Mouse (Mus musculus) CD8-positive naive resting alpha-beta T cell, adult 2 months (primary cell): ENCODE results near the gene Prr15l.

ENCODE experiments used
- DNase-seq, 2 experiments: peaks; one replicate each; pipeline ENCODE4 v3.0.0; 2022; ENCODE audit warnings: low read depth in 2 of 2, low spot score in 2 of 2

The Prr15l gene

DNA sequence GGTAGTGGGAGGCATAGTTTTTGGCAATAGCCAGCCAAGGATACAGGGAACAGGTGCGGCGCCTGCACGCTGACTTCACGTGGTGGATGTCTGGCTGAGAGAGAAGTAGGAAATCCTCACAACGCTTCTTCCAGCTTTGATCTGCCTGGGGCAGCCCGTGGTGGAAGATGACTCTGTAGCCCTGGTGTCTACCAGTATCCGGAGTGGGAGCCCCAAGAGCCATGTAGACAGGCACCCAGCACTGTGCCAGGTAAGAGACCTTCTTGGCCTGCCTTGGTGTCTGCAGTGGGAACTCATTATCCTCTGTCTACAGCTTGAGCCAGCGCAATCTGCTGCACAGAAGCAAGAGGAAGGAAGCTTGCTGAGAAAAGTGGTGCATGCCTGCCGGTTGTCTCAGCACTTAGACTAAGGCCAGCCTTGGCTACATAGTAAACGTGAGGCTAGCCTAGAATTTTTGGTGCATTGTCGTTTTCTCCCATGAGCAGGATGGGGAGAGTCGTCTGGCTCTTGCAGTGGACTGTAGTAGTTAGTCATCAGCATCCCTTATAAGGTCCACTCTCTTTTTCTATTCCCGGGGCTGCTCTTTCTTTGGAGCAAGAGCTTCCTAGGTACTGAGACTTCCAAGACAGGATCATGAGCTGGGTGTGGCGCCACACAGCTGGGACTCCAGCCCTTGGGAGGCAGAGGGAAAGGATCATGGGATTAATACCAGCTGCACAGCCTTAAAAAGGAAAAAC lies 17.1 kb downstream of the Prr15l start:
- no peak for DNase-seq

DNA sequence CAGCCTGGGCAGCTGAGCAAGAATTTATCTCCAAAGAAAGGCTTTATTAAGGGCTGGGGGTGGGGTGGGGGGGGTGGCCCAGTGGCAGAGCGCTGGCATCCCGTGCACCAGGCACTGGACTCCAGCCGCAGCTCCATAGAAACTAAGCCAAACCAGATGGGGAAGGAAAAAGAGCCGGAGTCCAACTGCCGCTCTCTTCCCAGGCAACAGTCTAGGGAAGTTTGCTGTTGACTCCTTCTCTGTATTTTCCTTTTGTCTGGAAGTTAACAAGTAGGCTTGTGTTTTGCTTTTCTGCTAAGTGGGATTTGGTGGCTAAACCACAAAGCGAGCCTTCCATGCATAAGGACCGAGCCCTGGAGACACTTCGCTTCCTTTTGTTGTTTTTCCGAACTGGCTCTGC lies 18.6 kb downstream of the Prr15l start:
- DNase-seq, result no peak

- DNase-seq, result no peak
Measured at GRCm38 (mm10) chr11:96947849-96948248, 19.9 kb downstream of the Prr15l start.

DNA sequence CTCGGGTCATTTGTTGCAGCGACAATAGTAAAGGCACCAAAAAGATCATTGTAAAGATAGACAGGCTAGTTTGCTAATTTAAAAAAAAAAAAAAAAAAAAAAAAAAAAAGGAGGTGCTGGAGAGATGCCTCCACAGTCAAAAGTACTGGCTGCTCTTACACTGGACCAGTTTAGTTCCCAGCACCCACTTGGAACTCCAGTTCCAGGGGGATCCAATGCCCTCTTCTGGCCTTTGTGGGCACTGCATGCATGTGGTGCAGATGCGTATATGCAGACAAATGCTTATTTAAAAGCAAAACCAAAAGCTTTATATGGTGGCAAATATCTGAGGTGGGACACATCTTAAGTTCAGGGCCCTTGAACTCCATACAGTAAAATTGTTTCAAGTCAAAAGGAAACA lies 22.9 kb downstream of the Prr15l start:
- peak in 1 of 2 experiments; percentile 45 for DNase-seq

GRCm38 (mm10) chr11:96952426-96952825 lies 24.5 kb downstream of the Prr15l start:
- DNase-seq, result no peak

GRCm38 (mm10) chr11:96952896-96953295 lies 25.0 kb downstream of the Prr15l start:
- DNase-seq, result no peak

- no peak for DNase-seq
Measured at GRCm38 (mm10) chr11:96955094-96955493, 27.2 kb downstream of the Prr15l start.

- no peak for DNase-seq
Measured at GRCm38 (mm10) chr11:96956009-96956724, 28.3 kb downstream of the Prr15l start.

DNA sequence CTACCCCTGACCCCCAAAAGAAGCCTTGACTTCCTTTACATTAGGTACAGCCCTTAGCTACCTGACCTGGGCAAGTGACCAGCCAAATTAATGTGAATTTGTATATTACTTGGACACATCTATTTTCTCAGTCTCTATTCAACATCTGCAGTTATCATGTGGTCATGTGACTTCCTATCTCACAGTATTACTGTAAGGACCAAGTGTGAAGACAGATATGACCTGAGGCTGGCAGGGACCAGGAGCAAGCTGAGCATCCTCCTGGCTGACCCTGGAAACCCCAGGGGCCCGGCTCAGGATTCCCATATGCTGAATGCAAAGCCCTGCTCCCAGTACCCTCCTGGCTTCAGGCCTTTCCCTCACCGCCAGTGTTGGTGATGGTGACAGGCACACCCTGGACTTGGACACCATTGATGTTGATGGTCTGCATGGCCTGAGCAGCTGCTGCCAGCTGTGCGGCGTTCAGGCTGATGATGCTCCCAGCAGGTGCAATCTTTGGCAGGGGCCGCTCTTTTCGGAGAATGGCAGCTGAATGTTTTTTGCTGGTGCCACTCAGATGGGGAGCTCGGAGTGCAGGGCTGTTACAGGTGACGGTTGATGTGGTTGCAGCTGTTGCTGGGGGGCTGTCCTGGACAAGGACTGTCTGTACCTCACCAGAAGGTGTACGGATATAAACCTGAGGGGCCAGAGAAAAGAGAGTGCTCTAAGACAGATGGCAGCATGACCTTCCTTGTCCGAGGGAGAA lies 29.3 kb downstream of the Prr15l start:
- no peak for DNase-seq

DNA sequence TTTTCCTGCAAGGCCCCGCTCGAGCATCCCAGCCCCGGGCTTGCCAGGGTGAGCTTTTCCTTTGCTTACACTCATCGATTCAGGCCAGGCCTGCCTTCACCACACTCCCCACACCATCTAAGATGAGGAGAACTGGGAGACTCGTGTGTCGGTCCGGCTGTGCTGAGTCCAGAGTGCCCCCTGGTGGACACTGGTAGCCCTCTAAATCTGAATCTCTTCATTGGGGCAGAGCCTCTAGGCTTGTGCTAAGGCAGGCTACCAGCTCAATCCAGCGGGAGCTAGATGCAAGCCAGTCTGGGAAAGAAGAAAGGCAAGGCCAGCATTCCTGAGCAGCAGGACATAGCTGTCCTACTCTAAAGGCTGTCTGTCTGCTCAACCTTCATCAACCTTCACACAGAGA lies 35.7 kb downstream of the Prr15l start:
- peak; percentile 68 to 82 for DNase-seq

GRCm38 (mm10) chr11:96966172-96966571 lies 38.3 kb downstream of the Prr15l start:
- DNase-seq, result no peak

- peak; percentile 34 to 37 for DNase-seq
Measured at GRCm38 (mm10) chr11:96966914-96967543, 39.1 kb downstream of the Prr15l start.

DNA sequence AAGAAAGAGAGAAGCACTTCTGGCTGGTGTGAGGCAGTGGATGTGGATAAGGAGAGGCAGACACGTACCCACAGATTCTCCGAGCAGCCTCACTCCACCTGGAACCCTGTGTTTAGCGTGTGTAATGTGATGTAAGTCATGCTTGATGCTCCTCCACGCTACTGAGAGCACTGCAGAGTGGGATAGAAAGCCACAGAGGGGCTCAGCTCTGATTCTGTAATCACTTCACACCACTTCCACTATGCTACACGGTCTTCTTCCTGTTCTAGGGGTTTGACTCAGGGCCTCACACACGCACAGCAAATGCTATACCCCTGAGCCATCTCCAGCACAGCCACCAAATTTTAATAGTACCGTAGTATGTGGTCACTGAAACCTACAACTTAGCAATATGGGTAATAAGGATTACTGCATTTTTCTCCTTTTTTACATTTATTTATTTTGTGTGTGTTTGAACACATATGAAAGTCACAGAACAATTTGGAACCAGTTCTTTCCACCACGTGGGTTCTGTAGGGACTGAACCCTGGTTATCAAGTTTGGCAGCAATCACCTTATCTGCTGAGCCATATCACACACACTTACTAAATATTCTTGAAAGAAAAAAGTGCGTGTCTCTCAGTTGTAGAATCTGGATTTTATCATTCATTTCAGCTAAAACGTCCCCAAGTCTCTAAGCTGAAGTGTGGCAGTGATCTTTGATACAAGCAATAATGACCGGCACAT lies 39.8 kb downstream of the Prr15l start:
- DNase-seq, result no peak

- no peak for DNase-seq
Measured at GRCm38 (mm10) chr11:96968476-96968875, 40.6 kb downstream of the Prr15l start.

DNA sequence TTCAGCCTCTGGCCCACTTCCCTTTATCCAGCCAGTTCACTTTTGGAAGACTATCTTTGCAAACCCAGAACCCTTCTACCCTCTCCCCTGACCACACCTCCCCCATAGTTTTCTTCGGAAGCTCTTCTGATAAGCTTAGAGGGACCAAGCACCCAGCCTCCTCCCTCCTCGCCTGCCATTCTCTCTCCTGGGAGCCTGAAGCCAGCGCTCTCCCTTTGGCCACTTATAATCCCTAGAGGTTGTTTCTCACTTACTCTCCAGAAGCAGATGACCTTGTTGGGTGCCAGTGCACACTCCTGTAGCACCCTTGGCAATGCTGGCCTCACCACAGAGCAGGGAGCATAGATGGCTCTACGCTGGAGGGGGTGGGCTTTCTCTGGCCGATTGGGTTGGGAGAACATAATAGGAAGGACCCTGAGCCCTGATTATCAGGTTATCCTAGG lies 41.4 kb downstream of the Prr15l start:
- DNase-seq, result no peak

DNA sequence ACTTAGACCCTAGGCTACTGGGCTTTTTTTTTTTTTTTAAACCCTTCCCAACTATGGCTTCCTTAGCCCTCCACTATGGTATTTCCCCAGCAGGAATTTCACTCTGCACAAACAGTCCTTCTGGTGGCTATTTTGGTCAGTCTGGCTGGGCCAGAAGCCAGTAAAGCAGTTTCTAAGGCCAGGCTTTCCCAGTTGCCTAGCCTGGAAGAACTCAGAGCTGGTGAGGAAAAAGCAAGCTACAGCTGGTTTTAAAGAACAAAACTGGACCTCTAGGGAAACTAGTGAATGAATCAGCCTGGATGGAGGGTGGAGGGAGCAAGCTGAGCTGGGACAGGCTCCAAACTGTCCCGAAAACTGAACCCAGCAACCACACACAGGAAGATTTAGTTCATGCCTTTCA lies 41.8 kb downstream of the Prr15l start:
- DNase-seq, result no peak

GRCm38 (mm10) chr11:96970341-96970740 lies 42.4 kb downstream of the Prr15l start:
- no peak for DNase-seq

GRCm38 (mm10) chr11:96972906-96973305 lies 45.0 kb downstream of the Prr15l start:
- DNase-seq, result no peak

GRCm38 (mm10) chr11:96973426-96973964 lies 45.6 kb downstream of the Prr15l start:
- DNase-seq, result no peak

DNA sequence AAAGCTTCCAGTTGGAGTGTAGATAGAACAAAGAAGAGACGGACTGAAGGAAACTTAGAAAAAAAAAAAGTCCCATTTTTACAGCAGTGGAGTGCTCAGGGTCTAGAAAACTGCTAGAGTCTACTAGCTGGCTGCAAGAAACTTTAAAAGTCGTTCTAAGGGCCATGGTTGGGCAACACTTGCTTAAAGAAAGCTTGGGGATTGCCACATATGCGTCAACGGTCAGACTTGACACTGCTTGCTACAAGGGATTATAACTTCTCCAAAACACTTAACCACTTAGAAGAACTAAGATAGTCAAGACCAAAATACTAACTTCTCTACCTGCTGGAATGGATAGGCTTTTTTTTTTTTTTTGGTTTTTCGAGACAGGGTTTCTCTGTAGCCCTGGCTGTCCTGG lies 46.9 kb downstream of the Prr15l start:
- no peak for DNase-seq
